Mouse (Mus musculus) MEL (cell line): ENCODE measurements at regions not wholly inside any gene's neighbourhood (a gene's known extent, or its start where the extent isn't known, plus 50 kb on each side); places are given as distances from the start of the nearest gene placed in this dataset.

ENCODE experiments used
- DNase-seq: peaks from one replicate; pipeline ENCODE4 v3.0.0; 2011; ENCODE audit warnings: low read depth, low spot score
- H3K27ac ChIP-seq: 2 replicates; pipeline ENCODE4 v1.5.1; 2012; ENCODE audit warnings: low read depth, mild to moderate bottlenecking, control low read depth, low read length, moderate library complexity; ENCODE audit not compliant: control insufficient read depth
- H3K27me3 ChIP-seq, 2 experiments: fragments of 150-350 bp in 1 of 2; sonication (generic) in 1 of 2; 2 replicates each; pipeline ENCODE4 v1.6.1; 2012; ENCODE audit warnings: low read length in 2 of 2, mild to moderate bottlenecking in 2 of 2, improper control_type of control experiment in 1 of 2, moderate library complexity in 1 of 2; ENCODE audit not compliant: insufficient read depth in 2 of 2, control insufficient read depth in 1 of 2
- H3K36me3 ChIP-seq, 2 experiments: 2 replicates each; pipeline ENCODE4 v1.6.1; 2012 to 2014; ENCODE audit warnings: low read length in 2 of 2, improper control_type of control experiment in 1 of 2, inconsistent platforms in 1 of 2, mild to moderate bottlenecking in 1 of 2; ENCODE audit not compliant: insufficient read depth in 2 of 2, control insufficient read depth in 1 of 2
- H3K4me1 ChIP-seq, 2 experiments: fragments of 150-350 bp in 1 of 2; sonication (generic) in 1 of 2; 2 replicates each; pipeline ENCODE4 v1.6.1; 2012; ENCODE audit warnings: low read length in 2 of 2, improper control_type of control experiment in 1 of 2, mild to moderate bottlenecking in 1 of 2; ENCODE audit not compliant: insufficient read depth in 2 of 2, control insufficient read depth in 1 of 2
- H3K4me3 ChIP-seq, 2 experiments: fragments of 150-350 bp in 1 of 2; sonication (generic) in 1 of 2; 2 replicates each; pipeline ENCODE4 v1.5.1; 2012; ENCODE audit warnings: low read depth in 2 of 2, low read length in 2 of 2, mild to moderate bottlenecking in 2 of 2, moderate library complexity in 2 of 2, control low read depth in 1 of 2, improper control_type of control experiment in 1 of 2; ENCODE audit not compliant: control insufficient read depth in 1 of 2, insufficient read depth in 1 of 2
- H3K79me2 ChIP-seq: 2 replicates; pipeline ENCODE4 v1.6.1; 2012; ENCODE audit warnings: mild to moderate bottlenecking, low read length, moderate library complexity; ENCODE audit not compliant: control insufficient read depth, poor library complexity, insufficient read depth
- H3K9ac ChIP-seq: 2 replicates; pipeline ENCODE4 v1.6.1; 2012; ENCODE audit warnings: low read depth, mild to moderate bottlenecking, control low read depth, low read length, moderate library complexity; ENCODE audit not compliant: control insufficient read depth, poor library complexity, severe bottlenecking
- H3K9me3 ChIP-seq: fragments of 150-350 bp; sonication (generic); replicated peaks from 2 replicates; pipeline ENCODE4 v1.6.1; 2012; ENCODE audit warnings: mild to moderate bottlenecking, low read length, improper control_type of control experiment, moderate library complexity; ENCODE audit not compliant: insufficient read depth
- CHD1 ChIP-seq: IDR thresholded peaks from 2 replicates; pipeline ENCODE4 v1.6.1; 2012; ENCODE audit warnings: low read depth, mild to moderate bottlenecking, inconsistent platforms, low read length, improper control_type of control experiment
- CHD2 ChIP-seq: IDR thresholded peaks from 2 replicates; pipeline ENCODE4 v1.6.1; 2011; ENCODE audit warnings: low read length, improper control_type of control experiment
- GABPA ChIP-seq: IDR thresholded peaks from 2 replicates; pipeline ENCODE4 v1.6.1; 2012; ENCODE audit warnings: low read depth, mild to moderate bottlenecking, inconsistent platforms, low read length, improper control_type of control experiment, moderate library complexity
- JUND ChIP-seq: IDR thresholded peaks from 2 replicates; pipeline ENCODE4 v1.6.1; 2011; ENCODE audit warnings: low read depth, mild to moderate bottlenecking, improper control_type of control experiment, low read length
- MAFK ChIP-seq: IDR thresholded peaks from 2 replicates; pipeline ENCODE4 v1.6.1; 2011; ENCODE audit warnings: low read depth, mild to moderate bottlenecking, low read length, improper control_type of control experiment, borderline replicate concordance
- MYB ChIP-seq: IDR thresholded peaks from 2 replicates; pipeline ENCODE4 v1.6.1; 2011; ENCODE audit warnings: mild to moderate bottlenecking, low read depth, low read length, improper control_type of control experiment
- NELFE ChIP-seq: IDR thresholded peaks from 2 replicates; pipeline ENCODE4 v1.6.1; 2011; ENCODE audit warnings: low read depth, low read length, improper control_type of control experiment
- NRF1 ChIP-seq: IDR thresholded peaks from 2 replicates; pipeline ENCODE4 v1.6.1; 2014; ENCODE audit warnings: low read depth, mild to moderate bottlenecking, inconsistent platforms, low read length, improper control_type of control experiment, moderate library complexity; ENCODE audit not compliant: poor library complexity, insufficient read depth, severe bottlenecking
- POLR2A ChIP-seq, 2 experiments: IDR thresholded peaks; 2 replicates each; pipeline ENCODE4 v1.6.1; 2011 to 2012; ENCODE audit warnings: low read length in 2 of 2, mild to moderate bottlenecking in 2 of 2, control low read depth in 1 of 2, improper control_type of control experiment in 1 of 2, low read depth in 1 of 2, moderate library complexity in 1 of 2; ENCODE audit not compliant: control insufficient read depth in 1 of 2, insufficient read depth in 1 of 2, poor library complexity in 1 of 2
- POLR2AphosphoS2 ChIP-seq: IDR thresholded peaks from 2 replicates; pipeline ENCODE4 v1.6.1; 2011; ENCODE audit warnings: low read length, improper control_type of control experiment
- POLR2AphosphoS5 ChIP-seq: IDR thresholded peaks from 2 replicates; pipeline ENCODE4 v1.6.1; 2012; ENCODE audit warnings: low read depth, borderline replicate concordance, mild to moderate bottlenecking, inconsistent platforms, low read length, moderate library complexity, mixed read lengths
- RAD21 ChIP-seq: IDR thresholded peaks from 2 replicates; pipeline ENCODE4 v1.6.1; 2011; ENCODE audit warnings: mild to moderate bottlenecking, low read depth, low read length, improper control_type of control experiment
- SMC3 ChIP-seq: IDR thresholded peaks from 2 replicates; pipeline ENCODE4 v1.6.1; 2011; ENCODE audit warnings: low read depth, low read length, improper control_type of control experiment
- TAL1 ChIP-seq: IDR thresholded peaks from 2 replicates; pipeline ENCODE4 v1.6.1; 2012; ENCODE audit warnings: mild to moderate bottlenecking, inconsistent platforms, low read length, moderate library complexity, mixed read lengths
- TBP ChIP-seq: IDR thresholded peaks from 2 replicates; pipeline ENCODE4 v1.8.0; 2011; ENCODE audit warnings: low read depth, low read length, improper control_type of control experiment
- UBTF ChIP-seq: IDR thresholded peaks from 2 replicates; pipeline ENCODE4 v1.6.1; 2012; ENCODE audit warnings: low read depth, mild to moderate bottlenecking, inconsistent platforms, low read length, improper control_type of control experiment, moderate library complexity, borderline replicate concordance; ENCODE audit not compliant: insufficient read depth
- USF1 ChIP-seq: IDR thresholded peaks from 2 replicates; pipeline ENCODE4 v1.6.1; 2014; ENCODE audit warnings: low read depth, mild to moderate bottlenecking, inconsistent platforms, low read length, improper control_type of control experiment, moderate library complexity
- USF2 ChIP-seq, 2 experiments: IDR thresholded peaks; 2 replicates each; pipeline ENCODE4 v1.6.1; 2011 to 2012; ENCODE audit warnings: improper control_type of control experiment in 2 of 2, low read length in 2 of 2, borderline replicate concordance in 1 of 2, inconsistent platforms in 1 of 2, low read depth in 1 of 2, mild to moderate bottlenecking in 1 of 2; ENCODE audit not compliant: insufficient read depth in 1 of 2
- ZC3H11A ChIP-seq: IDR thresholded peaks from 2 replicates; pipeline ENCODE4 v1.6.1; 2012; ENCODE audit warnings: low read depth, mild to moderate bottlenecking, inconsistent platforms, low read length, improper control_type of control experiment
- ZKSCAN1 ChIP-seq: IDR thresholded peaks from 2 replicates; pipeline ENCODE4 v1.6.1; 2012; ENCODE audit warnings: low read depth, mild to moderate bottlenecking, inconsistent platforms, low read length, improper control_type of control experiment, moderate library complexity

DNA sequence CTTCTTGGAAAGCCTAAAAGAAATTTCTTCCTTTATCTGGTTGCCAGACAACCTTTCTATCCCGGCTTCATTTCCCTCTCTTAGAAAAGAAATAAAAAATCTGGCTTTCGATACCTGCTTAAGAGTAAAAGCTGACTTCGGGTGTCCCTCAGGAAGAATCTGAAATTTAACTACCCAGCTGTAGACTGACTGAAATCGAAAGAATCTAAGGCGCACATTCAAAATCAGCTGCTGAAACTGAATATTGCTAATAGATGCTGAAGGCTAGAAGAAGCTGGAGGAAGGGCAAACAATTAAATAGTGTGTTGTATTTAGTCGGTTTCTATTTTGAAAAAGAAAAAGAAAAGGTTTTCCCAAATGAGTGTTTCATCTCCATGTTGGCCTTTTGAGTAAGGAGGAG lies 128.0 kb upstream of the Gm6657 start:
- Histone ChIP-seq H3K9ac (no peak overlapping the region), H3K4me1 (no peaks in the 10 kb centered on the region), H3K79me2 (no peaks in the 10 kb centered on the region), H3K27ac (no peak overlapping the region), H3K4me3 (no peak overlapping the region), H3K36me3 (no peaks in the 10 kb centered on the region), H3K9me3 (no peaks in the 10 kb centered on the region), H3K27me3 (peaks cover 0 to 6% of the 10 kb centered on the region in 2 experiments; a peak in 2 of 4 replicates)
- TF ChIP-seq CHD1: no peak
- no peak for TF ChIP-seq JUND
- no peak for TF ChIP-seq NELFE
- TF ChIP-seq UBTF: no peak
- no peak for TF ChIP-seq CHD2
- no peak for TF ChIP-seq POLR2AphosphoS2
- no peak for TF ChIP-seq ZC3H11A
- no peak for TF ChIP-seq NRF1
- no peak for TF ChIP-seq POLR2AphosphoS5
- no peak for TF ChIP-seq POLR2A (IDR thresholded peaks at IDR 0.05; ENCODE audit: control insufficient read depth in 1 of 2, insufficient read depth in 1 of 2, low read depth in 1 of 2, low read length in 2 of 2, poor library complexity in 1 of 2)
- no peak for TF ChIP-seq USF2 (IDR thresholded peaks at IDR 0.05; ENCODE audit: borderline replicate concordance in 1 of 2, insufficient read depth in 1 of 2, low read depth in 1 of 2, low read length in 2 of 2)
- no peak for TF ChIP-seq ZKSCAN1
- no peak for TF ChIP-seq TBP
- TF ChIP-seq GABPA: no peak
- TF ChIP-seq TAL1: no peak
- TF ChIP-seq MYB: no peak
- TF ChIP-seq RAD21: no peak
- TF ChIP-seq SMC3: no peak
- no peak for TF ChIP-seq MAFK
- TF ChIP-seq USF1: no peak
- no peak for DNase-seq

DNA sequence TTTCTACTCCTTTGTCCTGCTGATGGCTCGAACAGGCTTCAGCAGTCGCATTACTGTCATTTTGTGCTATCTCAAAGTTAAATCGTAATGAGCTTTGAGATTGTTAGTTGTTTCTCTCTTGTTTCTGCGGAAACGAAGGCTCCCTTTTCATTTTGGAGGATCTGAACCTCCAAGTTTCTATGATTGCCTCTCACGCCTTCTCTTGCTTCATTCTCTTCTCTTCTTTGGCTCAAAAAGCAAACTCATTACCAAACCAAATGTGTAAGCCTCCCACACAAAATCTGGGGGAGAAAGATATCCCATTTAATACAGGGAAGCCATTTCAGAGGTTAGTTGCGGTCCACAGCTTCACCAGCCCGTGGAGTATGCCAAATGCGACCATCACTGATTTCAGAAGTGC lies 121.1 kb upstream of the Gm6657 start:
- Histone ChIP-seq H3K36me3 (no peaks in the 10 kb centered on the region), H3K79me2 (no peaks in the 10 kb centered on the region), H3K9me3 (no peaks in the 10 kb centered on the region), H3K9ac (no peak overlapping the region), H3K27ac (no peak overlapping the region), H3K4me1 (no peaks in the 10 kb centered on the region), H3K4me3 (no peak overlapping the region), H3K27me3 (peaks cover 0 to 15% of the 10 kb centered on the region in 2 experiments; a peak in 3 of 4 replicates)
- no peak for TF ChIP-seq MYB
- DNase-seq: no peak
